Mouse (Mus musculus): ENCODE data around the gene Ppp1r14b.

DNA sequence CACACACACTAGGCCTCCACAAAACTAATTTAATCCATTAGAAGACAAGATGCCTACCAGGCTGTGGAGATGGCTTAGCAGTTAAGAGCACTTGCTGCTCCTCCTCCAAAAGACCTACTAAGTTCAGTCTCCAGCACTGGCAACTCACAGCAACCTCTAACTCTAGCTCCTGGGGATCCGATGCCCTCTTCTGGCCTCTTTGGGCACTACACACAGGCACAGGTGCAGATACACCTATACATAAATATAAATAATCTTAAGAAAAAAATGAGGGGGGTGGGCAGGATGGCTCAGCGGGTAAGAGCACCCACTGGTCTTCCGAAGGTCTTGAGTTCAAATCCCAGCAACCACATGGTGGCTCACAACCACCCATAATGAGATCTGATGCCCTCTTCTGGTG, 38.5 kb upstream of the Ppp1r14b start:
- TF ChIP-seq GATA1 (IDR thresholded peaks at IDR 0.05; ENCODE audit: borderline replicate concordance, low read length): no peak
- no peak for TF ChIP-seq FLI1 (IDR thresholded peaks at IDR 0.05; ENCODE audit: low read length)

All from megakaryocyte, embryonic 14.5 days (primary cell).